Mouse (Mus musculus) hindbrain, postnatal 0 days (tissue): Measurements from ENCODE around the gene Trim61. TPM values are rescaled to one million over a fixed set of nuclear protein-coding genes. Genes with fewer than 3 reads are reported as not detected.

Source experiments
- ATAC-seq: fragments of 200-750 bp; cut with Nextera tagmentation; 2 replicates; pipeline ENCODE4 v1.8.0; 2017; ENCODE audit warnings: mild to moderate bottlenecking, moderate TSS enrichment, moderate library complexity
- DNase-seq: peaks from one replicate; pipeline ENCODE4 v3.0.0-alpha.2; 2015; ENCODE audit warnings: low spot score
- H3K27ac ChIP-seq: fragments of 300-500 bp; sonication (generic); 2 replicates; pipeline ENCODE4 v1.5.1; 2014; ENCODE audit warnings: mild to moderate bottlenecking
- H3K27me3 ChIP-seq: fragments of 300-500 bp; sonication (generic); 2 replicates; pipeline ENCODE4 v1.6.1; 2014; ENCODE audit warnings: low read length, mixed read lengths; ENCODE audit not compliant: insufficient read depth
- H3K36me3 ChIP-seq: fragments of 300-500 bp; sonication (generic); 2 replicates; pipeline ENCODE4 v1.6.1; 2014; ENCODE audit warnings: low read length, mixed read lengths; ENCODE audit not compliant: insufficient read depth
- H3K4me1 ChIP-seq: fragments of 300-500 bp; sonication (generic); 2 replicates; pipeline ENCODE4 v1.6.1; 2014; ENCODE audit warnings: antibody characterized with exemption, low read length, mixed read lengths; ENCODE audit not compliant: insufficient read depth
- H3K4me2 ChIP-seq: fragments of 300-500 bp; sonication (generic); 2 replicates; pipeline ENCODE4 v1.6.1; 2014; ENCODE audit warnings: low read depth, mild to moderate bottlenecking, low read length, moderate library complexity, mixed read lengths
- H3K4me3 ChIP-seq: fragments of 300-500 bp; sonication (generic); 2 replicates; pipeline ENCODE4 v1.5.1; 2014; ENCODE audit warnings: low read length
- H3K9ac ChIP-seq: fragments of 300-500 bp; sonication (generic); replicated peaks from 2 replicates; pipeline ENCODE4 v1.6.1; 2014; ENCODE audit warnings: mild to moderate bottlenecking, low read length, moderate library complexity, mixed read lengths
- H3K9me3 ChIP-seq: fragments of 300-500 bp; sonication (generic); 2 replicates; pipeline ENCODE4 v1.6.1; 2016; ENCODE audit warnings: low read length, mixed read lengths
- CTCF ChIP-seq: IDR thresholded peaks from 2 replicates; pipeline ENCODE4 v1.5.1; 2016; ENCODE audit warnings: antibody characterized with exemption, control low read depth, low read depth
- WGBS: fragments of 180-500 bp; shearing (Covaris S2); extraction: QIAGEN DNeasy Blood & Tissue Kit; methylation state at CpG from one replicate; pipeline ENCODE4 v1.1.7; 2014; 5-methylcytosine and 5-hydroxymethylcytosine counted together
- polyA plus RNA-seq: library from polyadenylated mRNA; unstranded; fragments of >200 nt; fragmentation: Nextera tagmentation; extraction: Ambion mirVana; gene quantifications from 2 replicates; pipeline ENCODE4 v1.2.1, GENCODE M21; 2015
- total RNA-seq: library from RNA; depleted of rRNA; stranded (reverse); fragments of >200 nt; gene quantifications from 2 replicates; pipeline ENCODE4 v1.2.3, GENCODE M21; 2014; rRNA removed

Gene Trim61
- total RNA-seq (not detected in 2 replicates), polyA plus RNA-seq (not detected in 2 replicates)

GRCm38 (mm10) chr8:65018423-65018822 lies at the start of gene Trim61, which contains the start of gene Trim60:
Gene Trim61 (minus strand): TSS chr8:65018523.
Gene Trim60 (minus strand): TSS chr8:65018584.
- no peak for DNase-seq
- Histone ChIP-seq H3K9ac (no peak within 1 kb of the TSS), H3K4me1 (no peaks in the 10 kb centered on the region), H3K27me3 (no peaks in the 10 kb centered on the region), H3K4me3 (no peak within 1 kb of the TSS), H3K9me3 (no peaks in the 10 kb centered on the region), H3K4me2 (no peak within 1 kb of the TSS), H3K36me3 (no peaks in the 10 kb centered on the region), H3K27ac (no peak within 1 kb of the TSS)
- WGBS = 87% methylated on average over 8 of the region's 8 CpGs
- no peak for ATAC-seq
- TF ChIP-seq CTCF = no peak

DNA sequence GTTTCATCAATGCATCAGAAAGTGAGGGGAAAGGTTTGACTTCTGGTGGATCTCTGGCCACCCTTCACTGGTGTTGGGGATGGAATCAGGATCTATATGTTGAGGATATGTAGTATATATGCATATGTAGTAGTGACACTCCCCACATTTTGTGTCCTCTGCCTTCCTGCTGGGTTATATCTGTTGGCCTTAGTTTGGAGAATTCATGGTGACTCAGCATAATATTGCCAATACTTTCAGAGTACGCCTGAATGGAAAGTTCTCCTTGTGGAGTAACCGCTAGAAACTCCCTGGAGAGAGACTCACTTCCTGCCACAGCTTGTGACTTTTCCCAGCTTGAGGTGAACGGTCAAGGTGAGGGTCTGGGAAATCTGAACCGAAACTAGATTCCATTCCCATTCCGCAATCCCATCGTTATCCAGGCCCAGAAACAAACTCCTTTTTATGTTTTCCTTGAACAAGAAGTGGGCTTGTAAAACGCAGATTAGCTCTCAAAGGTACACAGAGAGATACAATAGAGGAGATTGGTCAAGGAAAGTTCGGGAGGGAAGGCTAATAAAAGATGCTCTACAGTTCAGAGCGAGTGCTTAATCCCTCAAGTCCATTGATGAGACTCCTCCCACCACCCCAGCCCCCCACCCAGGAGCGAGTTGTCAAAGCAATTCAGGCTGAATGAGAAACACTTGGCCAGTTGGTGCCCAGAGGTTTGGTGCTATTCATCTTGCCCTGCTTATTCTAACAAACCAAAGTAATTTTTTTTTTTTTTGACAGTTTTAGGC lies 49.6 kb upstream of the Trim61 start:
- no peak for TF ChIP-seq CTCF
- H3K9ac ChIP-seq = no peak overlapping the region
- no peaks in the 10 kb centered on the region for H3K27me3 ChIP-seq
- H3K27ac ChIP-seq = no peak overlapping the region
- H3K9me3 ChIP-seq = no peaks in the 10 kb centered on the region
- DNase-seq (no peak), ATAC-seq (no peak)
- H3K4me1 ChIP-seq = no peaks in the 10 kb centered on the region
- 48% methylated on average over 10 of the region's 10 CpGs for WGBS
- H3K4me2 ChIP-seq = no peak overlapping the region
- H3K4me3 ChIP-seq = no peak overlapping the region
- no peaks in the 10 kb centered on the region for H3K36me3 ChIP-seq

- H3K4me2 ChIP-seq = no peak overlapping the region
- H3K4me1 ChIP-seq = no peaks in the 10 kb centered on the region
- H3K9me3 ChIP-seq = no peaks in the 10 kb centered on the region
- DNase-seq = no peak
- ATAC-seq = no peak
- no peaks in the 10 kb centered on the region for H3K27me3 ChIP-seq
- H3K27ac ChIP-seq = no peak overlapping the region
- no peaks in the 10 kb centered on the region for H3K36me3 ChIP-seq
- no peak for TF ChIP-seq CTCF
- H3K4me3 ChIP-seq = no peak overlapping the region
- 93% methylated on average over 4 of the region's 4 CpGs for WGBS
- no peak overlapping the region for H3K9ac ChIP-seq
These were observed 48.7 kb upstream of the Trim61 start for GRCm38 (mm10) chr8:65067031-65067430.

- Histone ChIP-seq H3K27ac (no peak overlapping the region), H3K36me3 (no peaks in the 10 kb centered on the region), H3K9me3 (no peaks in the 10 kb centered on the region), H3K4me1 (no peaks in the 10 kb centered on the region), H3K27me3 (no peaks in the 10 kb centered on the region), H3K4me2 (no peak overlapping the region), H3K9ac (no peak overlapping the region), H3K4me3 (no peak overlapping the region)
- 95% methylated on average over 3 of the region's 3 CpGs for WGBS
- DNase-seq (no peak), ATAC-seq (no peak)
- no peak for TF ChIP-seq CTCF
These were observed 47.3 kb upstream of the Trim61 start for GRCm38 (mm10) chr8:65065622-65066021.

DNA sequence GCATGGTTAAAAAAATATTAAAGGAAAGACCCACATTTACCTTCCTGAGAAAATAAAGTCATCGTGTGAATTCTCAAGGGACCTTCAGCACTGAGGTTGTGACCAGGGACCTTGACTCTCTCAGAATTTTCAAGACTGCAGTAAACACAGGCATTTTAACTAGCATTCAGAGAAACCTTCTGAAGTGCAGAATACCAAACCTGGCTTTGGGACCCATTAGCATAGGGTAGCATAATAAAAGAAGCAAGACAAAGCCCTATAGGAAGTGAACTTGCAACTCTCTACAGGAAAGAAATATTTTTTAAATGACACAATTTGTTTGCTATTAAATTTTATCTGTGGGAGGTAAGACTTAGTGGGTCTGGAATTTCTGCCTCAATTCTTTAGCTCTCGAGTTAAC lies 45.7 kb upstream of the Trim61 start:
- no peak overlapping the region for H3K4me3 ChIP-seq
- no peak overlapping the region for H3K4me2 ChIP-seq
- no peak overlapping the region for H3K9ac ChIP-seq
- TF ChIP-seq CTCF = no peak
- no peak overlapping the region for H3K27ac ChIP-seq
- no peaks in the 10 kb centered on the region for H3K9me3 ChIP-seq
- no peaks in the 10 kb centered on the region for H3K4me1 ChIP-seq
- DNase-seq (no peak), ATAC-seq (no peak)
- 49% methylated on average over 2 of the region's 2 CpGs for WGBS
- H3K27me3 ChIP-seq = no peaks in the 10 kb centered on the region
- H3K36me3 ChIP-seq = no peaks in the 10 kb centered on the region

DNA sequence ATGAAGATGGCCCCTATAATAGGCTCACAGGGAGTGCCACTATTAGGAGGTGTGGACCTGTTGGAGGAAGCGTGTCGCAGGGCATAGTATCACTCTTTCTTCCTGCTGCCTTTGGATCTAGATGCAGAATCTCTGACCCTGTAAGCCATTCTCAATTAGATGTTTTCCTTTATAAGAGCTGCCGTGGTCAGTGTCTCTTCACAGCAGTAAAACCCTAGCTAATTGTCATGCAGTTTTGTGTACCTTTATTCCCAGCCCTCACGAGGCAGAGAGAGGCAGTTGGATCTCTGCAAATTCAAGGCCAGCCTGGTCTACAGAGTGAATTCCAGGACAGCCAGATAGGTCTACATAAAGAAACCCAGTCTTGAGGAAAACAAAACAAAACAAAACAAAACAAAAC lies 43.9 kb upstream of the Trim61 start:
- H3K27me3 ChIP-seq = no peaks in the 10 kb centered on the region
- no peak for DNase-seq
- no peak overlapping the region for H3K27ac ChIP-seq
- H3K4me1 ChIP-seq = no peaks in the 10 kb centered on the region
- no peak overlapping the region for H3K4me2 ChIP-seq
- WGBS = 68% methylated on average over 4 of the region's 4 CpGs
- ATAC-seq = no peak
- no peaks in the 10 kb centered on the region for H3K36me3 ChIP-seq
- no peak overlapping the region for H3K9ac ChIP-seq
- H3K9me3 ChIP-seq = no peaks in the 10 kb centered on the region
- no peak overlapping the region for H3K4me3 ChIP-seq
- TF ChIP-seq CTCF = no peak

- Histone ChIP-seq H3K36me3 (no peaks in the 10 kb centered on the region), H3K9ac (no peak overlapping the region), H3K4me3 (no peak overlapping the region), H3K4me1 (no peaks in the 10 kb centered on the region), H3K9me3 (no peaks in the 10 kb centered on the region), H3K4me2 (no peak overlapping the region), H3K27me3 (no peaks in the 10 kb centered on the region), H3K27ac (no peak overlapping the region)
- DNase-seq = no peak
- WGBS = 94% methylated on average over 4 of the region's 4 CpGs
- no peak for ATAC-seq
- no peak for TF ChIP-seq CTCF
These were observed 38.4 kb upstream of the Trim61 start for GRCm38 (mm10) chr8:65056722-65057121.
